Mouse (Mus musculus): ENCODE measurements around the gene Tln2. TPM values are rescaled to one million over a fixed set of nuclear protein-coding genes. Genes with fewer than 3 reads are reported as not detected.

Tln2 gene
- polyA plus RNA-seq, 1 experiment from 2014 or later: 20.7 TPM

DNA sequence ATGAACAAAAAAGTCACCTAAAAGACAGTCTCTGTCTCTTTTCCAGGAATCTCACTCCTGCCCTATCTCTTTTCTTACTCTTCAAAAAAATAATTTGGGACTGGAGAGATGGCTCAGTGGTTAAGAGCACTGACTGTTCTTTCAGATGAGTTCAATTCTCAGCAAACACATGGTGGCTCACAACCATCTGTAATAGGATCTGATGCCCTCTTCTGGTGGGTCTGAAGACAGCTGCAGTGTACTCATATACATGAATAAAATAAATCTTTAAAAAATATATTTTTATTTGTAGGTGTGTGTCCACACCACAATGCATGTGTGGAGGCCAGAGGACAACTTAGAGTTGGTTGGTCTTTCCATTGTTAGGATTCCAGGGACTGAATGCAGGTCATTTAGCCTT, 286.1 kb downstream of the Tln2 start:
- Histone ChIP-seq H3K27ac (replicated peaks) (no peak overlapping the region), H3K4me3 (no peak overlapping the region), H3K9me3 (replicated peaks) (no peaks in the 10 kb centered on the region), H3K36me3 (no peaks in the 10 kb centered on the region), H3K27me3 (ENCODE audit: low read depth, poor library complexity, severe bottlenecking) (no peaks in the 10 kb centered on the region), H3K4me1 (no peaks in the 10 kb centered on the region)
- no peak for DNase-seq (ENCODE audit: low spot score)

DNA sequence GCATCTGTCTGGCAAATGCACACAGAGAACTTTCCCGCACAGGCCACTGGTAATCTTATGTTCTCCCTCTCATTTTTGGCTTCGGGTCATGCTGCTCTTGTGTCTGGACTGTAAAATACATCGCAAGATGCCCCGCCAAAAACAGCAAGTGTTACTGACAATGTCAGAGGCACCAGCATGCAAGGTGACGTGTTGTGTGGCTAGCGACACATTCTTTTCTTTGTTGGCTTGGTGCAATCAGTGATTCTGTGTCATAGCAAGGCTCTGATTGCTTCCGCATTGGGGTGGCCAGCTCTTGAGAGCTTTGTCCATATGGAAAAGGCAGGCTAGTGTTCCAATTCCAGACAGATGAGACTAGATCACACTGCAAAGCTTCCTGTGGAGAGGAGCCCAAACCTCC, 288.8 kb downstream of the Tln2 start:
- Histone ChIP-seq H3K27ac (replicated peaks) (no peak overlapping the region), H3K36me3 (no peaks in the 10 kb centered on the region), H3K4me3 (no peak overlapping the region), H3K27me3 (ENCODE audit: low read depth, poor library complexity, severe bottlenecking) (no peaks in the 10 kb centered on the region), H3K9me3 (replicated peaks) (no peaks in the 10 kb centered on the region), H3K4me1 (0 out of 2 replicates have a peak, but pooled peaks cover 4% of the 10 kb centered on the region)
- WGBS: 86% methylated on average over 7 of the region's 7 CpGs
- DNase-seq (ENCODE audit: low spot score): no peak

DNA sequence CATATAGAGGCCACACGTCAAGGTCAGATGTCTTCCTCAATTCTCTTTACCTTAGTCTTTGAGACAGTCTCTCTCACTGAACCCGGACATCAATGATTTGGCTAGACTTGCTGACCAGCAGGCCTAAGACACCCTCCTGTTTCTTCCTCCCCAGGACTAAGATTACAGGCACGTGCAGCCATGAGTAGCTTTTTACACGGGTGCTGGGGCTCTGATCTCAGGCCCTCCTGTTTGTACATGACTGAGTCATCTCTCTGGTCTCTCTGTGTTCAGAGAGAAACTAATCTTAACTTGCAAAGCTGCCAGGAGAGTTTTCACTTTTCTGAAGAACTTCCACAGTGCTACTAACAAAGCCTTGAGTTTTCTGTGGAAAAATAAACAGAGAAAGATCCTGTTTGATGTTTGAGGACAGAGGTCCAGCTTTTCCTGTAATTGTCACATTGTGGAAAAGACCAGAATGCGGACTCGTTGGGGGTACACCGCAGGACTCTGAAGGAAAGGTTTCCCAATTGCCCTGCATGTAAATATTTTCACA, 289.4 kb downstream of the Tln2 start:
- H3K4me1 ChIP-seq: peaks cover 6% of the 10 kb centered on the region; the same call in 1 of the 2 replicates
- H3K4me3 ChIP-seq: no peak overlapping the region
- H3K36me3 ChIP-seq: no peaks in the 10 kb centered on the region
- no peaks in the 10 kb centered on the region for H3K27me3 ChIP-seq (ENCODE audit: low read depth, poor library complexity, severe bottlenecking)
- 79% methylated on average over 7 of the region's 7 CpGs for WGBS
- H3K9me3 ChIP-seq (replicated peaks): no peaks in the 10 kb centered on the region
- DNase-seq (ENCODE audit: low spot score): no peak
- no peak overlapping the region for H3K27ac ChIP-seq (replicated peaks)

DNA sequence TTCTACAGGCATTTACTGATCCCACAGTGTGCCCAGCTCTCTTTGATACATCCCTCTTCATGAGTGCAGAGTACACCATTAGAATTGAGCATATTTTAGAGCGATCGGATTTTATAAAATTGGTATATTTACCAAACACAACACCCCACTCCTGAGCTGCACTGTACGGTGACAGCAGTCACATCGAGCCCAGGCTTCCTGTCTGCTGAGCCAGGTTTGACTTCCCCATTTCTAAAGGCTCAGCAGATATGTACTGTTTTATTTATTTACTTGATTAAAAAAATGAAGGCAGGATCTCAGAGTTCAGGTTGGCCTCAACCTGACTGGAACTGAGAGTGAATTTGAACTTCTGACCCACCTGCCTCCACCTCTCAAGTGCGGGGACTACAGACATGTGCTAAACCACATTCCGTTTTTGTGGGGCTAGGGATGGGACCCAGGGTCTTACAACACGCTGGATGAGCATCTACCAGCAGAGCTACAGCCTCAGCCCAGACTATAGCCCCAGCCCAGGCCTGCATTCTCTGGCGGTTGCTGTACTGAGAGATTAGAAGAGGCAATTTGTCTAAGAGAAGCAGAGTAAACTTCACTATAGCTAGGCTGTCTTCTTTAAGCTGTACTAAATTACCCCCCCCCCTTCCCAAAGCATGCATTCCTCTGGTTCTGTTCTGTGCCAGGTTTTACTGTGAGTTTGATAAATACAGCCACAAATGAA, 292.1 kb downstream of the Tln2 start:
- Histone ChIP-seq H3K36me3 (no peaks in the 10 kb centered on the region), H3K4me1 (peaks cover 6% of the 10 kb centered on the region; the same call in 1 of the 2 replicates), H3K4me3 (no peak overlapping the region), H3K27ac (replicated peaks) (no peak overlapping the region), H3K27me3 (ENCODE audit: low read depth, poor library complexity, severe bottlenecking) (no peaks in the 10 kb centered on the region), H3K9me3 (replicated peaks) (no peaks in the 10 kb centered on the region)
- 88% methylated on average over 8 of the region's 8 CpGs for WGBS
- DNase-seq (ENCODE audit: low spot score): no peak

DNA sequence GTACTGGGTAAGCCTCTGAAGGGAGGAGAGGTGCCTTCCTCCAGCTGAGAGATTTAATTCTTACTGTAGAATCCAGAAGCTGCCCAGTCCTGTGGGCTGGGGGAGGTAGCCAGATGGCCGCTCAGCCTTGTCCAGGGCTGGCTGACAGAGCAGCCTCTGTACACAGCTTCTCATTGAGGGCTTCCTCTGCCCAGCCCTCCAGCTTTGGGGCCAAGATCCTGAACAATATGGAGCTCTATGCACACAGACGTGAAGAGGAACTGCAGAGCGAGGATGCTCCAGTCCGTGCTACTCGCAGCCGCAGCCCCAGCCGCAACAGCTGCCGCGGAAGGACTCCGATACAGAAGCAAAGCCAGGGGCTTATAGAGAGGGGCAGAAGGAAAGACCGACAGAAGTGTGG, 294.0 kb downstream of the Tln2 start:
- DNase-seq (ENCODE audit: low spot score): no peak
- Histone ChIP-seq H3K9me3 (replicated peaks) (no peaks in the 10 kb centered on the region), H3K36me3 (no peaks in the 10 kb centered on the region), H3K4me3 (no peak overlapping the region), H3K4me1 (peaks cover 22% of the 10 kb centered on the region), H3K27me3 (ENCODE audit: low read depth, poor library complexity, severe bottlenecking) (no peaks in the 10 kb centered on the region), H3K27ac (replicated peaks) (0 out of 2 replicates have a peak overlapping the region, but pooled peaks have one; percentile 57)
- 81% methylated on average over 11 of the region's 11 CpGs for WGBS

DNA sequence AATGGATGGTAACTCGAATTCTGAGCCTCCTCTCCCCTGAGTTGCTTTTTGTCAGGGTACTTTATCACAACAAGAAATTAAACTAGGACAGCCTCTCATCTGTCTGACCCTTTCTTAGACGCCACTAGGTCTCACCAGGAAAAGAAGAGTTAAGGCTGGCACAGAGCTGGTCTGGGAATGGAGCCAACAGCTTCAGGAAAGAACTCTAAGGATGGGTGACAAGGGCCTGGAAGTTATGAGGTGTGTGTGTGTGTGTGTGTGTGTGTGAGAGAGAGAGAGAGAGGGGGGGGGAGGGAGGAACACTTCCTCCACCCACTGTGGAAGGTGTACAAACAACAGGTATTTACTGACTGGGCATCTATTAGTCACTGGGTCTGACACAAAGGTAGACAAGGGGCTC, 294.6 kb downstream of the Tln2 start:
- H3K4me1 ChIP-seq: peaks cover 23% of the 10 kb centered on the region
- H3K27ac ChIP-seq (replicated peaks): no peak overlapping the region
- 77% methylated on average over 2 of the region's 2 CpGs for WGBS
- H3K36me3 ChIP-seq: no peaks in the 10 kb centered on the region
- no peak overlapping the region for H3K4me3 ChIP-seq
- no peaks in the 10 kb centered on the region for H3K9me3 ChIP-seq (replicated peaks)
- no peaks in the 10 kb centered on the region for H3K27me3 ChIP-seq (ENCODE audit: low read depth, poor library complexity, severe bottlenecking)
- no peak for DNase-seq (ENCODE audit: low spot score)

DNA sequence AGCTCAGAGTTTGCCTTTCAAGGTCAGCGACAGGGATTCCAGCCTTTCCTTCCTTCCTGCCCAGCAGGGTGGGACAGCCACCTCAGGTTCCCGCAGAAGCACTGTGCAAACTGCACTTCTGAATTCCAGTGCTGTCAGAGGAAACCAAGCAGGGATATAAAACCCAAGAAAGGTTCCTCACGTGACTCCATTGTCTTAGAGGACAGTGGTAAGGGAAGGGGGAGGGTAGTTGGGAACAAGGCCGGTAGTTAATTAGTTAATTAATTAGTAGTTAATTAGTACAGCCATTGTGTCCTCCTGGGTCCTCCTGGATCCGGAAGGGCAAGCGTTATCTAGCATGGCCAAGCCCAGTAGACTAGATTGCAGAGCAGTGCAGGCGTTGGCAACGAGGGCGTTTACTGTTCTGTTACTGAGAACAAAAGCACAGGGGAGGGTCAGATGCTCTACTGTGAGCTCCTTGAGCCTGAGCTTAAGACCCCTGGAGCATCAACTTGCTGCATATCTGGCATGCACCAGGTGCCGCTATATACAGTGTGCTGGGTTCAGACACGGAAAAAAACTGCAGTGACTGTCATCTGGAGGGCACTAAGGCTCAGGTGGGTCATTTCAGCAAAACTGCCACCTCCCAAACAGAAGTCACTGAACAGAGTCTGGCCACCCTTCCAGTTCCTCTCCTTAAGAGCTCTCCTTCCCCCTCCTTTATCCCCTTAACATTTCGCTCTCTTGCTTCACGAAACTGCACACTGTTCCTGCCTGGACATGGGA, 298.5 kb downstream of the Tln2 start:
- Histone ChIP-seq H3K9me3 (replicated peaks) (no peaks in the 10 kb centered on the region), H3K27ac (replicated peaks) (peak overlapping the region; percentile 35), H3K4me3 (no peak overlapping the region), H3K36me3 (peaks cover 9% of the 10 kb centered on the region; the same call in 1 of the 2 replicates), H3K27me3 (ENCODE audit: low read depth, poor library complexity, severe bottlenecking) (no peaks in the 10 kb centered on the region), H3K4me1 (peaks cover 20% of the 10 kb centered on the region)
- DNase-seq (ENCODE audit: low spot score): no peak
- 28% methylated on average over 13 of the region's 13 CpGs for WGBS

DNA sequence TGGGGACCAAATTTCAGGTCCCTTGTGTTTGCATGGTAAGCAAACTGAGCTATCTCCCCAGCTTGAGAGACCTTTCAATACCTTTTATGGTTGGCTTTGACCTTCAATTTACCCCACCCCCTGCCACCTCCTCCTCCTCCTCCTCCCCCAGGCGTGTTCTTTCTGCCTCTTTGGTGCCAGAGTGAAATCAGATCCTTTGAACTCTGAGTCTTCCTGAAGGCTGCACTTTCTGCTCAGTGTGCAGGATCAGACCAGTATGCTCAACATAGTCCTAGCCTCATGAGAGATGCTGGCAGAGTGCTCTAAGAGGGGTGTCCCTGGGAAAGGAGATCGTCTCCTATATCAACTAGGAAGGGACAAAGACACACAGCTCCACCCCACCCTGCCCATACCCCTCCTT, 309.4 kb downstream of the Tln2 start:
- Histone ChIP-seq H3K36me3 (0 out of 2 replicates have a peak, but pooled peaks cover 10% of the 10 kb centered on the region), H3K9me3 (replicated peaks) (0 out of 2 replicates have a peak, but pooled peaks cover 3% of the 10 kb centered on the region), H3K27ac (replicated peaks) (no peak overlapping the region), H3K4me1 (no peaks in the 10 kb centered on the region), H3K27me3 (ENCODE audit: low read depth, poor library complexity, severe bottlenecking) (no peaks in the 10 kb centered on the region), H3K4me3 (no peak overlapping the region)
- DNase-seq (ENCODE audit: low spot score): no peak
- WGBS: 75% methylated on average over 2 of the region's 2 CpGs

DNA sequence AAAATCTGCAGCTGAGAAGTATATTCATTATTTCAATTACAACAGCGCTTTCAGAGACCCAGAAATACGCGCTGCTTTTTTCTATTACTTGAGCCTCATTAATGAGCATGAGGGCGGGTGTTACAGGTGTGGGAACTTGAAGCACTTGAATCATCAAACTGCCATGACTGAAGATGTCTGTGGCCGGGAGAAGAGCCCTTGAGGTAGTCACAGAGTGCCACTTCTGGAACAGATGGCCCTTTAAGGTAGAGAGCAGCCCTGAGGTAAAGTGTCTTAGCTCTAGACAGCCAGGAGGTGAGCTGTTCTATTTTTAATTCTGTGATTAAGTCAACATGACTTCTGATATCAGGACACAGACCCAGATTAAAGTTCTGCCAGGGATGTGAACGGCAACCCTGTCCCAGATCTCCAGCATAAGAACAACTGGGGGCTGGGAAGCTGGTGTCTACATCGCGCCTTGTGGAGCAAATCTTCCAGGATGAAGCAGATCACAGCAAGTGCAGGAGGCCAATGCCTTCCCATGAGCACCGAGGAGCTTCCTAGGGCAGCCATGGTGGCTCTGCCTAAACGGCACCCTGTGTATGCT, 312.0 kb downstream of the Tln2 start:
- 95% methylated on average over 10 of the region's 10 CpGs for WGBS
- Histone ChIP-seq H3K27ac (replicated peaks) (no peak overlapping the region), H3K36me3 (0 out of 2 replicates have a peak, but pooled peaks cover 6% of the 10 kb centered on the region), H3K9me3 (replicated peaks) (0 out of 2 replicates have a peak, but pooled peaks cover 3% of the 10 kb centered on the region), H3K4me1 (no peaks in the 10 kb centered on the region), H3K27me3 (ENCODE audit: low read depth, poor library complexity, severe bottlenecking) (no peaks in the 10 kb centered on the region), H3K4me3 (no peak overlapping the region)
- DNase-seq (ENCODE audit: low spot score): no peak

DNA sequence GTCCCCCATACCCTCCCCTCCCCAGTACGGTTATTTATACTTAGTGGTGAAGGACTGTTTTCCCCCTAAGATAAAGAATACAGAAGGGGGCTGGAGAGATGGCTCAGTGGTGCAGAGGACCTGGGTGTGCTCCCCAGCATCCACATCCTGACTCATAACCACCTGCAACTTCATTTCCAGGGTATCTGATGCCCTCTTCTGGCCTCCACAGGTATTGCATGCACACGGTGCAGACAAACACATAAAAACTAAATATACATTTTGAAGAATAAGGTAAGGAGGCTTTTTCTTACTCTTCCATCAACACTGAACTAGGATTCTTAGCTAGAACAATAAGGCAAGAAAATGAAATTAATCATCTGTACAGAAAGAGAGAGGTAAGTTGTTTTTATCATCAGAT, 314.2 kb downstream of the Tln2 start:
- Histone ChIP-seq H3K27me3 (ENCODE audit: low read depth, poor library complexity, severe bottlenecking) (no peaks in the 10 kb centered on the region), H3K9me3 (replicated peaks) (0 out of 2 replicates have a peak, but pooled peaks cover 3% of the 10 kb centered on the region), H3K36me3 (peaks cover 9% of the 10 kb centered on the region; the same call in 1 of the 2 replicates), H3K27ac (replicated peaks) (no peak overlapping the region), H3K4me1 (no peaks in the 10 kb centered on the region), H3K4me3 (no peak overlapping the region)
- WGBS: 91% methylated on average over 2 of the region's 2 CpGs
- no peak for DNase-seq (ENCODE audit: low spot score)

DNA sequence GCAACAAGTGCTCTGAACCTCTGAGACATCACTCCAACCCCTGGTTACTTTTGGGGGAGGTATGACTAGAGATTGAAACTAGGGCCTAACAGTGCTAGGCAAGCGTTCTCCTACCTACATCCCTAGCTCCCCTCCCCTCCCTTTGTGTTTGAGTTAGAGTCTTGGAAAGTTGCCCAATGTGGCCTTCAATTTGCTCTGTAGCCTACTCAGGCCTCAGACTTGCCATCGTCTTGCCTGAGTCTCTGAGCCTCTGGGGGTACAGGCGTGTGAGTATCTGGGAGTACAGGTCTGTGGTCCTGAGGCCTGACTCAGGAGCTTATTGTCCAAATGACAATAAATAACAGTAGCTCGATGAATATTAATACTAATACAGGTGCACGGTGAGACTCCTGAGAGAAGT, 317.8 kb downstream of the Tln2 start:
- no peak overlapping the region for H3K27ac ChIP-seq (replicated peaks)
- no peaks in the 10 kb centered on the region for H3K4me1 ChIP-seq
- H3K36me3 ChIP-seq: peaks cover 3% of the 10 kb centered on the region; the same call in 1 of the 2 replicates
- H3K27me3 ChIP-seq (ENCODE audit: low read depth, poor library complexity, severe bottlenecking): no peaks in the 10 kb centered on the region
- DNase-seq (ENCODE audit: low spot score): no peak
- no peak overlapping the region for H3K4me3 ChIP-seq
- WGBS: 93% methylated on average over 5 of the region's 5 CpGs
- H3K9me3 ChIP-seq (replicated peaks): 0 out of 2 replicates have a peak, but pooled peaks cover 3% of the 10 kb centered on the region

DNA sequence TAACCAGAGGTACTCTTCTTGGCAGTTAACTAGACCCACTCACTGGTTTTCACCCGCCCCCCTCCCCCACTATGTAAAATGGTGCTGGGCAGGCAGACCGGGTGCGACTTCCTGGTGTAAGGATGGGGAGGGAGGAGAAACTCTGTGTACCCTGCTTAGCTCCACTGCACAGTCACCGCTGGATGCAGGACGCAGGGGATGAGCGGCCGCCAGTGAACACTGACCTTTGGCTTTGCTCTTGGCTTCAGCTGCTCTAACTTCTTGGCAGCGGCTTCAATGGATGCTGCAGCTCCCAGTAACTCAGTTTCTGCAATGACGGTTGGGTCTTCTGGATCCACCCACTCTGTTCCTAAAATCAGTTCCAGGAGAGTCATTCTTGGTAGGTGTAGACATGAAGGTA, 319.0 kb downstream of the Tln2 start:
- no peaks in the 10 kb centered on the region for H3K27me3 ChIP-seq (ENCODE audit: low read depth, poor library complexity, severe bottlenecking)
- no peaks in the 10 kb centered on the region for H3K4me1 ChIP-seq
- peaks cover 3% of the 10 kb centered on the region; the same call in 1 of the 2 replicates for H3K36me3 ChIP-seq
- WGBS: 90% methylated on average over 9 of the region's 9 CpGs
- H3K27ac ChIP-seq (replicated peaks): no peak overlapping the region
- H3K9me3 ChIP-seq (replicated peaks): 0 out of 2 replicates have a peak, but pooled peaks cover 3% of the 10 kb centered on the region
- no peak for DNase-seq (ENCODE audit: low spot score)
- H3K4me3 ChIP-seq: no peak overlapping the region

Measured in midbrain, embryonic 10.5 days (tissue).